Mouse (Mus musculus) regulatory T cell (primary cell): Measurements from ENCODE around the gene Usp17lb.
"Not testable (repeated sequence)": the region's sequence is repeated elsewhere in the genome, so short reads cannot be mapped to it uniquely, and the experiment has no call there.

Experiments used
- in situ Hi-C: fragments of 300-600 bp; cut with MboI, MseI; formaldehyde crosslinking; loops from one replicate; pipeline ENCODE4 v1.15.1; 2025; ENCODE audit warnings: high pct_unique_total_duplicates

Usp17lb gene

GRCm38 (mm10) chr7:104842503-104842902 lies at the start of gene Usp17lb:
Gene Usp17lb, minus strand, starts transcription at chr7:104842603.
- in situ Hi-C loops, result no loop called here

- in situ Hi-C loops, result no loop called here
Measured at GRCm38 (mm10) chr7:104877731-104878130, 35.3 kb upstream of the Usp17lb start, which contains the start of gene Olfr665. Gene Olfr665, plus strand, starts transcription at chr7:104878031.

- in situ Hi-C loops, result no loop called here
Measured at GRCm38 (mm10) chr7:104861381-104861780, 19.0 kb upstream of the Usp17lb start.

GRCm38 (mm10) chr7:104857683-104858082 lies 15.3 kb upstream of the Usp17lb start:
- in situ Hi-C loops, result no loop called here

GRCm38 (mm10) chr7:104856709-104857108 lies 14.3 kb upstream of the Usp17lb start, which contains the start of gene Usp17la:
Gene Usp17la, plus strand, starts transcription at chr7:104857009.
- in situ Hi-C loops, result not testable (repeated sequence)

- in situ Hi-C loops, result no loop called here
Measured at GRCm38 (mm10) chr7:104855248-104855750, 12.9 kb upstream of the Usp17lb start.

GRCm38 (mm10) chr7:104851546-104851945 lies 9.1 kb upstream of the Usp17lb start:
- in situ Hi-C loops, result not testable (repeated sequence)

GRCm38 (mm10) chr7:104843731-104844287 lies 1.4 kb upstream of the Usp17lb start:
- in situ Hi-C loops, result no loop called here

- in situ Hi-C loops, result not testable (repeated sequence)
Measured at GRCm38 (mm10) chr7:104810335-104810734, 32.1 kb downstream of the Usp17lb start.

- in situ Hi-C loops, result no loop called here
Measured at GRCm38 (mm10) chr7:104790796-104791195, 51.6 kb downstream of the Usp17lb start.
